Mouse (Mus musculus) B cell, adult (primary cell): ENCODE data around the gene Snapc5. TPM values are rescaled to one million over a fixed set of nuclear protein-coding genes. Genes with fewer than 3 reads are reported as not detected.

Source experiments
- total RNA-seq: library from RNA; stranded (reverse); gene quantifications from 4 replicates; pipeline ENCODE4 v1.2.4, GENCODE M21; 2023; ENCODE audit not compliant: inconsistent age

The Snapc5 gene
- 19.6 to 22.9 TPM (median 22.0 TPM) in 4 replicates for total RNA-seq

GRCm38 (mm10) chr9:64178974-64179646 is at the start of gene Snapc5:
Gene Snapc5, plus strand, starts transcription at chr9:64179274.

GRCm38 (mm10) chr9:64172816-64173665 is 6.0 kb upstream of the Snapc5 start, which contains the start of the genes Zwilch and Rpl4:
Gene Zwilch, minus strand, starts transcription at chr9:64173104.
Gene Rpl4, plus strand, starts transcription at chr9:64173375.

Other genes starting within 250 kb of the Snapc5 start
- not detected in 4 replicates for gene Smad6, start 157.2 kb upstream of the Snapc5 start, total RNA-seq
- not detected in 4 replicates for gene Lctl, start 62.1 kb upstream of the Snapc5 start, total RNA-seq
- 4.7 to 7.7 TPM (median 6.5 TPM) in 4 replicates for gene Zwilch, start 6.2 kb upstream of the Snapc5 start, total RNA-seq
- gene Rpl4, start 5.9 kb upstream of the Snapc5 start, total RNA-seq = 1,782 to 1,851 TPM (median 1,806 TPM) in 4 replicates
- 1.2 to 2.1 TPM (median 1.7 TPM) in 4 replicates for gene Uchl4, start 55.9 kb downstream of the Snapc5 start, total RNA-seq
- 138 to 152 TPM (median 143 TPM) in 4 replicates for gene Map2k1, start 74.4 kb downstream of the Snapc5 start, total RNA-seq
- gene Tipin, start 102.3 kb downstream of the Snapc5 start, total RNA-seq = 18.5 to 25.3 TPM (median 23.4 TPM) in 4 replicates
- gene Dis3l, start 162.0 kb downstream of the Snapc5 start, total RNA-seq = 21.5 to 26.9 TPM (median 23.4 TPM) in 4 replicates
- 0.54 TPM in 1 of 4 replicates, not detected in the others for gene Megf11, start 206.4 kb downstream of the Snapc5 start, total RNA-seq